Mouse (Mus musculus): Measurements from ENCODE around the gene 4933402J07Rik. TPM values are rescaled to one million over a fixed set of nuclear protein-coding genes. Genes with fewer than 3 reads are reported as not detected.

4933402J07Rik gene
- polyA plus RNA-seq, 1 experiment from 2014 or later, result not detected

DNA sequence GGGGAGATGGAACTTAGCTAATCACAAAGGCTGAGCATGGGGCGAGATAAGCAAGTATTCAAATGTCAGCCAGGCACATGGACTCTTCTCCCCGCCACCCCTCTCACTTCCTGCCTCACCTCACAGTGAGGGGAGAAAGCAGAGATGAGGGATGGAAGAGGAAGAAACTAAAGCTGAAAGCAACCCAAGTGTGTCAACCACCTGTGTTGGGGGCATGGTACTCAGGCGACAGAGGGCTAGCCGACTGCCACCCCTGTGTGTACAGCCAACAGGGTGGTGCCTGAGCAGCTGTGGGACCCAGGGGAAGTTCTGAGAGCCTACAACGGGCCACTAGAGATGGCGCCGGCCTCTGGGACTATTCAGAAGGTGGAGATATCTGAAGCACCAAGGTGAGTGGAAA lies 68.1 kb downstream of the 4933402J07Rik start:
- Histone ChIP-seq H3K4me1 (replicated peaks) (peaks cover 23% of the 10 kb centered on the region), H3K4me3 (no peak overlapping the region), H3K36me3 (no peaks in the 10 kb centered on the region), H3K27ac (no peak overlapping the region), H3K27me3 (ENCODE audit: insufficient read depth, poor library complexity, severe bottlenecking) (0 out of 2 replicates have a peak, but pooled peaks cover 3% of the 10 kb centered on the region), H3K9me3 (no peaks in the 10 kb centered on the region)
- no peak for DNase-seq (ENCODE audit: low spot score)
- WGBS, result 84% methylated on average over 7 of the region's 7 CpGs

DNA sequence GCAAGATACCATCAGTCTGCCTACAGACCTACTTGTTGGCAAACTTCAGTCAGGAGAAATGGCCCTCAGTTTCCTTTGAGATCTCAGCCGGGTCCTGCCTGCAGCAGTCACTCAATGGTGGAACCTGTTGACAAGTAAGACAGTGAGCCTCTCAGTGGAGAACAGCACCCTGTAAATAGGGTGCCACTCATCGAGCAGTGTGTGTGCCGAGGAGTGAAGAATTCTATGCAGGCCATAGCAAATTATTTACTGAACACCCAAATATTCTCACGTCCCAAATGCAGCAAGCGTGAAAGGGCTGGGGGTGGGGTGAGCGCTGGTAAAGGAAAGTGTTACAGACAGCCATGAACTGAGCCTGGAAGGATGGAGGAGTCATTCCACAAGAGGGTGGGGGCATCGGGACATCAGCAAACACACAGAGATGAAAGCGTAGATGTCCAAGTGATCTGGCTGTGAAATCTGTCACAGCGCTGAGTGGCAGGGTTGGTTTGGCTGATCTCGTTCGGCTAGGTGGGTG lies 72.6 kb downstream of the 4933402J07Rik start:
- Histone ChIP-seq H3K27ac (no peak overlapping the region), H3K36me3 (no peaks in the 10 kb centered on the region), H3K4me1 (replicated peaks) (0 out of 2 replicates have a peak, but pooled peaks cover 3% of the 10 kb centered on the region), H3K9me3 (no peaks in the 10 kb centered on the region), H3K4me3 (no peak overlapping the region), H3K27me3 (ENCODE audit: insufficient read depth, poor library complexity, severe bottlenecking) (no peaks in the 10 kb centered on the region)
- WGBS, result 82% methylated on average over 11 of the region's 11 CpGs
- DNase-seq (ENCODE audit: low spot score), result no peak

Other genes starting within 250 kb of the 4933402J07Rik start
- gene Cbln1, start 91.2 kb upstream of the 4933402J07Rik start, polyA plus RNA-seq (2016; fragmentation: Nextera tagmentation; extraction: Ambion mirVana), result 3.6 and 11.7 TPM in 2 replicates

Data from hindbrain, embryonic 10.5 days (tissue).